Mouse (Mus musculus): Measurements from ENCODE around the gene D130052B06Rik.

DNA sequence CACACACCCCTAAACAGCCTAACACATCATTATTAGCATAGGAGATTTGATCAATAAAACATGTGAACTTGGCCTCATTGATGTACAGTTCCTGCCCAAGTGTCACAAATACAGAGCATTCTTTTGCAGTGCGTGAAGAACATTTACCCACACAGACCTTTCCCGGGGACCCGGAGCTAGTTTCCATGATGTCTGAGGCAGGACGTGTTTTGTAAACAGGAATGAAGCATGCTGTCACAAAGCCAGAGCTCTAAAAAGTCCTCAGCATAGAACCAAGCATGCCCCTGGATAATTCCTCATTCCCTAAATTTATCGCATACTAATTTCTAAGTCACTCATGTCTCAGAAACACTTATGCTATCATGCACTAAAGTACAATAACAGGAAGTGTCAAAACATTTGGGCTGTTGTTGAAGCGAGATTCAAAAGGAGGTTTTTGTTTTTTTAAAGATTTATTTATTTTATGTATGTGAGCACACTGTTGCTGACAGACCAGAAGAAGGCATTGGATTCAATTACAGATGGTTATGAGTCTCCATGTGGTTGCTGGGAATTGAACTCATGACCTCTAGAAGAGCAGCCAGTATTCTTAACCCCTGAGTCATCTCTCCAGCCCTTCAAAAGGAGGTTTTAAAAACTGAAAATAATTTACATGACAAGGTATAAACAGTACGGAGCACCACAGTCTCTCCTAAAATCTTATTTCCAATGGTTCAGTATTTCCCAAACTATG lies 56.9 kb downstream of the D130052B06Rik start:
- TF ChIP-seq POLR2A (IDR thresholded peaks at IDR 0.05; ENCODE audit: extremely low read depth, insufficient read depth, low read length) = no peak
- TF ChIP-seq CTCF (IDR thresholded peaks at IDR 0.05; ENCODE audit: low read depth, low read length) = no peak

Measured in liver, adult 2 months (tissue).